Mouse (Mus musculus): ENCODE data around the gene Ubald1.

- no peak for TF ChIP-seq CTCF (IDR thresholded peaks at IDR 0.05; ENCODE audit: borderline replicate concordance, insufficient read depth, low read length)
- no peak for TF ChIP-seq POLR2A (IDR thresholded peaks at IDR 0.05; ENCODE audit: low read depth, low read length)
Observed at GRCm38 (mm10) chr16:4855046-4855650, 25.0 kb downstream of the Ubald1 start.
